Mouse (Mus musculus) gastrocnemius, adult 8-10 months (tissue): ENCODE measurements at regions not wholly inside any gene's neighbourhood (a gene's known extent, or its start where the extent isn't known, plus 50 kb on each side); places are given as distances from the start of the nearest gene placed in this dataset.

Experiments used
- DNase-seq, 2 experiments: peaks; one replicate each; pipeline ENCODE4 v3.0.0; 2022; ENCODE audit warnings: low spot score in 2 of 2

- DNase-seq = no peak
Observed at GRCm38 (mm10) chr2:8628007-8628406, 1118.6 kb upstream of the Celf2 start.

- no peak for DNase-seq
Observed at GRCm38 (mm10) chr2:8628485-8629208, 1119.3 kb upstream of the Celf2 start.

GRCm38 (mm10) chr2:8638082-8638481 lies 1128.7 kb upstream of the Celf2 start:
- no peak for DNase-seq

GRCm38 (mm10) chr2:8639282-8639681 lies 1129.9 kb upstream of the Celf2 start:
- DNase-seq = no peak

GRCm38 (mm10) chr2:8645463-8645862 lies 1136.1 kb upstream of the Celf2 start:
- DNase-seq = no peak

GRCm38 (mm10) chr2:8660544-8660943 lies 1151.2 kb upstream of the Celf2 start:
- no peak for DNase-seq

GRCm38 (mm10) chr2:8673751-8674378 lies 1164.5 kb upstream of the Celf2 start:
- peak in 1 of 2 experiments; percentile 11 for DNase-seq

- no peak for DNase-seq
Observed at GRCm38 (mm10) chr2:8675537-8675936, 1166.2 kb upstream of the Celf2 start.

- DNase-seq = no peak
Observed at GRCm38 (mm10) chr2:8676546-8676945, 1167.2 kb upstream of the Celf2 start.

- no peak for DNase-seq
Observed at GRCm38 (mm10) chr2:8690846-8691643, 1181.7 kb upstream of the Celf2 start.

- no peak for DNase-seq
Observed at GRCm38 (mm10) chr2:8729306-8729705, 1151.7 kb upstream of the 4930412O13Rik start.

- DNase-seq = no peak
Observed at GRCm38 (mm10) chr2:8754142-8754541, 1126.9 kb upstream of the 4930412O13Rik start.

- DNase-seq = no peak
Observed at GRCm38 (mm10) chr2:8756546-8756945, 1124.5 kb upstream of the 4930412O13Rik start.

- no peak for DNase-seq
Observed at GRCm38 (mm10) chr2:8770636-8771035, 1110.4 kb upstream of the 4930412O13Rik start.

- no peak for DNase-seq
Observed at GRCm38 (mm10) chr2:8781152-8781935, 1099.7 kb upstream of the 4930412O13Rik start.

- no peak for DNase-seq
Observed at GRCm38 (mm10) chr2:8782225-8782624, 1098.8 kb upstream of the 4930412O13Rik start.

- DNase-seq = no peak
Observed at GRCm38 (mm10) chr2:8802061-8802460, 1079.0 kb upstream of the 4930412O13Rik start.

GRCm38 (mm10) chr2:8809609-8810008 lies 1071.4 kb upstream of the 4930412O13Rik start:
- DNase-seq = no peak

GRCm38 (mm10) chr2:8818127-8818526 lies 1062.9 kb upstream of the 4930412O13Rik start:
- DNase-seq = no peak

- no peak for DNase-seq
Observed at GRCm38 (mm10) chr2:8825406-8825805, 1055.6 kb upstream of the 4930412O13Rik start.
